Mouse (Mus musculus) liver, adult 2 months (tissue): ENCODE results near the gene 4930402H24Rik.

ENCODE experiments used
- CTCF ChIP-seq: fragments of 200-500 bp; IDR thresholded peaks from 2 replicates; pipeline ENCODE4 v1.5.1; 2011; ENCODE audit warnings: low read depth, low read length, control low read depth
- POLR2A ChIP-seq: fragments of 200-500 bp; IDR thresholded peaks from 2 replicates; pipeline ENCODE4 v1.6.1; 2011; ENCODE audit warnings: low read length, control low read depth; ENCODE audit not compliant: insufficient read depth; ENCODE audit errors: extremely low read depth

DNA sequence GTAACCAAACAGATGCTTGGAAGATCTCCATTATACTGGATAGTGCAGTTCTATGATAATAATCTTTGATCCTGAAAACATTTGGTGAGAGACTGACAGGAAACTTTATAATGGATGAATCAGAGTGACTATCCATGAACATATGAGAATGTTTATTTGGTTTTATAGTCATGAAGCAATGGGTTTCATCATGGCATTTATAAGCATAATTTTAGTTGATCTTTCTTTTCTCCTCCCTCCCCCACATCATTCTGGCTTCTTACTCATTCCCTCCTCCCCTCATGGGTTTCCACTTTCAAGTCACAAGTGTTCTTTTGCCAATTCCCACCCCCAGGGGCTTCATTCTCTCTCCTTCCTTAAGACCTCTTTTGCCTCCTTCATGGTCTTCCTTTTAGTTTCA lies 19.2 kb downstream of the 4930402H24Rik start:
- TF ChIP-seq CTCF (no peak), POLR2A (no peak)
